Mouse (Mus musculus): Measurements from ENCODE around the gene Ksr1.

Gene Ksr1

GRCm38 (mm10) chr11:78982042-78982441 lies 164.2 kb downstream of the Ksr1 start:
- no peak for DNase-seq (ENCODE audit: low read depth, low spot score)

GRCm38 (mm10) chr11:78980083-78980634 lies 166.0 kb downstream of the Ksr1 start:
- no peak for DNase-seq (ENCODE audit: low read depth, low spot score)

GRCm38 (mm10) chr11:78978176-78979019 lies 167.8 kb downstream of the Ksr1 start:
- DNase-seq (ENCODE audit: low read depth, low spot score), result peak; percentile 62

- DNase-seq (ENCODE audit: low read depth, low spot score), result no peak
Measured at GRCm38 (mm10) chr11:78976731-78977510, 169.3 kb downstream of the Ksr1 start.

GRCm38 (mm10) chr11:78973381-78974150 lies 172.6 kb downstream of the Ksr1 start:
- DNase-seq (ENCODE audit: low read depth, low spot score), result peak; percentile 40

- DNase-seq (ENCODE audit: low read depth, low spot score), result peak; percentile 47
Measured at GRCm38 (mm10) chr11:78972811-78973351, 173.3 kb downstream of the Ksr1 start.

GRCm38 (mm10) chr11:78972328-78972727 lies 173.9 kb downstream of the Ksr1 start:
- DNase-seq (ENCODE audit: low read depth, low spot score), result no peak

- no peak for DNase-seq (ENCODE audit: low read depth, low spot score)
Measured at GRCm38 (mm10) chr11:78971746-78972145, 174.5 kb downstream of the Ksr1 start.

- no peak for DNase-seq (ENCODE audit: low read depth, low spot score)
Measured at GRCm38 (mm10) chr11:78971096-78971495, 175.1 kb downstream of the Ksr1 start.

- no peak for DNase-seq (ENCODE audit: low read depth, low spot score)
Measured at GRCm38 (mm10) chr11:78968121-78968520, 178.1 kb downstream of the Ksr1 start.

- DNase-seq (ENCODE audit: low read depth, low spot score), result peak; percentile 81
Measured at GRCm38 (mm10) chr11:78967371-78967770, 178.8 kb downstream of the Ksr1 start.
